Mouse (Mus musculus) embryonic facial prominence, embryonic 13.5 days (tissue): ENCODE data around the gene Lrp2bp. TPM values are rescaled to one million over a fixed set of nuclear protein-coding genes. Genes with fewer than 3 reads are reported as not detected.

Experiments
- ATAC-seq: fragments of 200-750 bp; cut with Nextera tagmentation; 2 replicates; pipeline ENCODE4 v1.8.0; 2017; ENCODE audit warnings: low read depth; ENCODE audit not compliant: insufficient number of reproducible peaks, insufficient read depth, low FRiP score, low TSS enrichment
- H3K27ac ChIP-seq: fragments of 300-500 bp; sonication (generic); 2 replicates; pipeline ENCODE4 v1.5.1; 2015; ENCODE audit warnings: moderate library complexity, mild to moderate bottlenecking, inconsistent platforms
- H3K27me3 ChIP-seq: fragments of 300-500 bp; sonication (generic); 2 replicates; pipeline ENCODE4 v1.6.1; 2015; ENCODE audit warnings: mild to moderate bottlenecking, inconsistent platforms
- H3K36me3 ChIP-seq: fragments of 300-500 bp; sonication (generic); 2 replicates; pipeline ENCODE4 v1.6.1; 2015; ENCODE audit warnings: mild to moderate bottlenecking, inconsistent platforms
- H3K4me1 ChIP-seq: fragments of 300-500 bp; sonication (generic); 2 replicates; pipeline ENCODE4 v1.6.1; 2015; ENCODE audit warnings: inconsistent platforms
- H3K4me2 ChIP-seq: fragments of 300-500 bp; sonication (generic); 2 replicates; pipeline ENCODE4 v1.6.1; 2015; ENCODE audit warnings: moderate library complexity, mild to moderate bottlenecking, inconsistent platforms
- H3K4me3 ChIP-seq: fragments of 300-500 bp; sonication (generic); 2 replicates; pipeline ENCODE4 v1.5.1; 2015; ENCODE audit warnings: mild to moderate bottlenecking, inconsistent platforms
- H3K9ac ChIP-seq: fragments of 300-500 bp; sonication (generic); 2 replicates; pipeline ENCODE4 v1.6.1; 2015; ENCODE audit warnings: mild to moderate bottlenecking, inconsistent platforms
- H3K9me3 ChIP-seq: fragments of 300-500 bp; sonication (generic); 2 replicates; pipeline ENCODE4 v1.6.1; 2016; ENCODE audit warnings: inconsistent platforms
- WGBS: fragments of 180-500 bp; shearing (Covaris S2); methylation state at CpG from one replicate; pipeline ENCODE4 v1.1.7; 2015; ENCODE audit warnings: mixed read lengths; 5-methylcytosine and 5-hydroxymethylcytosine counted together
- polyA plus RNA-seq: library from polyadenylated mRNA; unstranded; fragments of >200 nt; fragmentation: Nextera tagmentation; extraction: Ambion mirVana; gene quantifications from 2 replicates; pipeline ENCODE4 v1.2.1, GENCODE M21; 2015

Lrp2bp gene
- polyA plus RNA-seq, 1 experiment from 2014 or later = 0.48 TPM

DNA sequence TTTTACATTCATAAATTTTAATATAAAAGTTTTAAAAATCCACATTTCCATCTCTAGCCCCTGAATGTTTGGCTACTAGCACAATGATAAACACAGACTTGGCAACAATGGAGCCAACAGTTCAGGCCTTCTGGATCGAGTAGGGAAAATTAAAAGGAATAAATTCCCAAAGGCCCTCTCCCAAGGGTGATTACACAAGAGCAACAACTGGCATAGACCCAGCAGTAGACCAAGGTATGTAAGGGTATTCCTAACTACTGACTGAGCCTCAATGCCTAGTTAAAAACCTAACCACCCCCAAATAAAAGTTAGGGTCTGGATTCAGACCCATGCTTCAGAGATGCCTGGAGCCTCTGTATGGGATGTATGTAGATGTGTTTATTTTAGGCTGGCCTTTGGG lies 40.6 kb downstream of the Lrp2bp start:
- Histone ChIP-seq H3K27ac (no peak overlapping the region), H3K4me2 (no peak overlapping the region), H3K9ac (no peak overlapping the region), H3K4me3 (no peak overlapping the region), H3K4me1 (no peaks in the 10 kb centered on the region), H3K27me3 (no peaks in the 10 kb centered on the region), H3K36me3 (peaks cover 22% of the 10 kb centered on the region), H3K9me3 (no peaks in the 10 kb centered on the region)
- no peak for ATAC-seq
- WGBS = 67% methylated on average over 1 of the region's 1 CpGs

DNA sequence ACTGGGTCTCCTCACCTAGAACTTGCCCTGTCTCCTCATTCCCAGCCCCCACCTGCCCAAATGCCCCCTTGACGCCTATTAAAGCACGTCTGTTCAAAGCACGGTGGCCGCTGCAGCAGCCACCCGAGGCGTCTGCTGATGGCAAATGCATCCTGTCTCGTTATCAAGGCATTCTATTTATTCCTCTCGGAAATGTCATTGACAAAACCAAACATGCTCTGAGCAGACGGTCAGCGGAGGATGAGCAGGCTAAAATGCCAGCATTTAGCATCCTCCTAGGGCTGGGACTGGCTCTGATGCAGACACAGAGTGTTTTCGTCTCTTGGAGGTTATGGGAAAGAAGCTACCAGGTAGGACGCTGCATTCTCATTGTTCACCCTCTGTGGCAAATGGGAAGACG lies 41.2 kb downstream of the Lrp2bp start:
- Histone ChIP-seq H3K9ac (no peak overlapping the region), H3K9me3 (no peaks in the 10 kb centered on the region), H3K27ac (no peak overlapping the region), H3K4me3 (no peak overlapping the region), H3K4me2 (no peak overlapping the region), H3K27me3 (no peaks in the 10 kb centered on the region), H3K4me1 (no peaks in the 10 kb centered on the region), H3K36me3 (peaks cover 21% of the 10 kb centered on the region)
- no peak for ATAC-seq
- WGBS = 76% methylated on average over 13 of the region's 13 CpGs

DNA sequence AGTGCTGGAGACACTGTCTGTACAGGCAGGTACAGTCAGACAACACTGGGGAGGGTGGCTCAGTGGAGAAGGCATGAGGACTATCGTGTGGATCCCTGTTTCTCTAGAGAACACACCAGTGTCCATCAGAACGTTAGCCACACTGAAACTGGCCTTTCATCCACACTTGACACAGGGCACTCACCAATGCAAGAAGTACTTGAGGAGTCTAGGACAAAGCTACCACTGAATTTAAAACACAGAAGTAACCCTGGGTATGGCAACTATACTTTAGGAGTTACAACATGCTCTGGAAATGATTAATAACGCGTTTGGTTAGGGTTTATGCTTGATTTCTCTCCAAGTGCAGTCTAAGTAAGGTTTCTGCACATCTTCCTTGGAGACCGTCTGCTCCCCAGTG lies 73.7 kb downstream of the Lrp2bp start:
- H3K9me3 ChIP-seq = no peaks in the 10 kb centered on the region
- 77% methylated on average over 5 of the region's 5 CpGs for WGBS
- H3K36me3 ChIP-seq = 0 out of 2 replicates have a peak, but pooled peaks cover 2% of the 10 kb centered on the region
- ATAC-seq = no peak
- no peak overlapping the region for H3K4me3 ChIP-seq
- H3K4me2 ChIP-seq = no peak overlapping the region
- H3K27ac ChIP-seq = no peak overlapping the region
- H3K27me3 ChIP-seq = no peaks in the 10 kb centered on the region
- H3K4me1 ChIP-seq = peaks cover 11% of the 10 kb centered on the region
- H3K9ac ChIP-seq = no peak overlapping the region

DNA sequence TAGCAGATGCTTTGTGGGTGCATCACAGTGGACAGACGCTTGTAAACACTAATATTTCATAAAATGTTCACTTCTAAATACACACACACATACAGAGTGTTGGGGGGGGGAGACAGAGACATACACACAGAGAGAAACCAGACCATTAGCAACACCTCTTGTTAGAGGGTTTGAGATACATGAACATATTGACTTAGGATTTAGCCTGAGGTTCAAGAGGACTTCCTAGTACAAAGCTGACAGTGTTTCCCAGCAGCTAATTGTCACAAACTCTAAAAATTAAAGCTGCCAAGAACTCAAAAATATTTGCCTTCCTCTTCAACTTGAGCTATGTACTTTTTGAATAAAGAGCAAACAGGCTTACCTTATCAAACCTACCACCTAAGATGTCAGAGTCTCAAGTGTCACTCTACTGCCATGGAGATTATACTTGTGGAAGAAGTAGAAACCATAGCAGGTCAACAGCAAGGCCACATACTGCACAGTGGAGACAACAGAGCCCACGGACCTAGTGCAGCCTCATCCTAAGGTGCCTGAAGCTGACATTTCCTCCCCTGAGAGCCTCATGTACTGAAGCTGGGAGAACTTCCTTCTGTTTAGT lies 74.5 kb downstream of the Lrp2bp start:
- H3K4me3 ChIP-seq = no peak overlapping the region
- H3K27me3 ChIP-seq = no peaks in the 10 kb centered on the region
- H3K4me2 ChIP-seq = no peak overlapping the region
- no peak for ATAC-seq
- peaks cover 11% of the 10 kb centered on the region for H3K4me1 ChIP-seq
- 68% methylated on average over 2 of the region's 2 CpGs for WGBS
- H3K9ac ChIP-seq = no peak overlapping the region
- H3K27ac ChIP-seq = no peak overlapping the region
- peaks cover 5% of the 10 kb centered on the region; the same call in 1 of the 2 replicates for H3K36me3 ChIP-seq
- no peaks in the 10 kb centered on the region for H3K9me3 ChIP-seq

DNA sequence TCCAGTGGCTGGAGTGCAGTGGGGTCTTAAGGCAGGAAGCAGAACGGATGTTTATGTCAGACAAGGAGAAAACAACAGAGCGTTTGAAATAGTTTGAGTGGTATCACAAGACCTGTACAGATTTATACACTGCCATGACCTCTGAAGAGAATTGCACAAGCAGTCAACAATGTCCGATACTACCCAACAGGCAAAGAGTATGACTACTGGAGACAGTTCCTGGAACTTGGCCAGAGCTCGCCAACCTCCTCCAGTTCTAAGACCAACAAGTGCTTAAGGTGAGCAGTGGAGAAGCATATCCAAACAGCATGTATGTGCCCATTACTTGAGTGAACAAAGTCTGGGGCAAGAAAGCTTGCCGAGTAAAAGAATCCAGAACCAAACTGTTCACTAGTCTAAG lies 76.1 kb downstream of the Lrp2bp start:
- Histone ChIP-seq H3K4me1 (peaks cover 11% of the 10 kb centered on the region), H3K4me2 (no peak overlapping the region), H3K9me3 (no peaks in the 10 kb centered on the region), H3K4me3 (no peak overlapping the region), H3K36me3 (peaks cover 11% of the 10 kb centered on the region; the same call in 1 of the 2 replicates), H3K27me3 (no peaks in the 10 kb centered on the region), H3K9ac (no peak overlapping the region), H3K27ac (no peak overlapping the region)
- ATAC-seq = no peak
- WGBS = 90% methylated on average over 5 of the region's 5 CpGs

DNA sequence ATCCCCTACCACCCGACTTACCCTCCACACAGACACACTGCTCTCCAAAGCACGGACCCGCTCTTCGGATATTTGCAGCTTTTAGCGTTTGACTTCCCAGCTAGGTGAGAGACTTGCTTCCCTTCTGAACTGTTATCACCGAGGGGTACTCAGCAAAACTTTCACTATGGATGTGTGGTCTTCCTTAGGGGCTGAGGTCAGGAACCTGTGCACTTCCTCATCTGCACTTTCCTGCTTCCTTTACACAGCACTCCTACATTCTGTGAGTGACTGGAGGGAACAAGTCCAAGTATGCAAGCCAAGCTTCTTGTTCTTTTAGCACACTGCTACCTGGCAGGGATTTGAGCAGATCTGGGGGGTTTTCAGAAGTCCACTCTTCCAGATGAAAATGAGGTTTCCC lies 79.8 kb downstream of the Lrp2bp start:
- Histone ChIP-seq H3K36me3 (peaks cover 11% of the 10 kb centered on the region; the same call in 1 of the 2 replicates), H3K4me3 (no peak overlapping the region), H3K9ac (no peak overlapping the region), H3K9me3 (no peaks in the 10 kb centered on the region), H3K27me3 (no peaks in the 10 kb centered on the region), H3K27ac (no peak overlapping the region), H3K4me1 (no peaks in the 10 kb centered on the region), H3K4me2 (no peak overlapping the region)
- no peak for ATAC-seq
- 83% methylated on average over 6 of the region's 6 CpGs for WGBS

Other genes starting within 250 kb of the Lrp2bp start
- 15.9 and 18.2 TPM in 2 replicates for gene Pdlim3, start 113.8 kb upstream of the Lrp2bp start, polyA plus RNA-seq
- gene Ccdc110, start 64.7 kb upstream of the Lrp2bp start, polyA plus RNA-seq = not detected in 2 replicates
- 4.7 and 5.8 TPM in 2 replicates for gene 1700029J07Rik, start 24.1 kb upstream of the Lrp2bp start, polyA plus RNA-seq
- gene Ufsp2, start 23.8 kb upstream of the Lrp2bp start, polyA plus RNA-seq = 94.7 and 102 TPM in 2 replicates
- 22.0 and 30.2 TPM in 2 replicates for gene Ankrd37, start 6.4 kb downstream of the Lrp2bp start, polyA plus RNA-seq
- 36.1 and 39.5 TPM in 2 replicates for gene Cfap97, start 152.5 kb downstream of the Lrp2bp start, polyA plus RNA-seq
- gene Snx25, start 152.9 kb downstream of the Lrp2bp start, polyA plus RNA-seq = 7.8 and 8.3 TPM in 2 replicates
- gene Slc25a4, start 212.0 kb downstream of the Lrp2bp start, polyA plus RNA-seq = 540 and 549 TPM in 2 replicates